Mouse (Mus musculus) limb, embryonic 13.5 days (tissue): ENCODE measurements around the gene Fkrp. TPM values are rescaled to one million over a fixed set of nuclear protein-coding genes. Genes with fewer than 3 reads are reported as not detected.

Source experiments
- ATAC-seq: fragments of 200-750 bp; cut with Nextera tagmentation; 2 replicates; pipeline ENCODE4 v1.8.0; 2017; ENCODE audit warnings: low read depth, moderate number of reproducible peaks, moderate TSS enrichment; ENCODE audit not compliant: low FRiP score
- H3K27ac ChIP-seq: fragments of 300-500 bp; sonication (generic); 2 replicates; pipeline ENCODE4 v1.5.1; 2015; ENCODE audit warnings: inconsistent platforms, mild to moderate bottlenecking, moderate library complexity
- H3K27me3 ChIP-seq: fragments of 300-500 bp; sonication (generic); 2 replicates; pipeline ENCODE4 v1.6.1; 2015; ENCODE audit warnings: mild to moderate bottlenecking, inconsistent platforms
- H3K36me3 ChIP-seq: fragments of 300-500 bp; sonication (generic); 2 replicates; pipeline ENCODE4 v1.6.1; 2015; ENCODE audit warnings: inconsistent platforms, mild to moderate bottlenecking, moderate library complexity
- H3K4me1 ChIP-seq: fragments of 300-500 bp; sonication (generic); 2 replicates; pipeline ENCODE4 v1.6.1; 2015; ENCODE audit warnings: inconsistent platforms
- H3K4me2 ChIP-seq: fragments of 300-500 bp; sonication (generic); replicated peaks from 2 replicates; pipeline ENCODE4 v1.6.1; 2015; ENCODE audit warnings: inconsistent platforms, mild to moderate bottlenecking, moderate library complexity
- H3K4me3 ChIP-seq: fragments of 300-500 bp; sonication (generic); 2 replicates; pipeline ENCODE4 v1.5.1; 2015; ENCODE audit warnings: moderate library complexity, mild to moderate bottlenecking, inconsistent platforms
- H3K9ac ChIP-seq: fragments of 300-500 bp; sonication (generic); 2 replicates; pipeline ENCODE4 v1.6.1; 2015; ENCODE audit warnings: mild to moderate bottlenecking, inconsistent platforms
- H3K9me3 ChIP-seq: fragments of 300-500 bp; sonication (generic); 2 replicates; pipeline ENCODE4 v1.6.1; 2016; ENCODE audit warnings: inconsistent platforms
- WGBS: fragments of 180-500 bp; shearing (Covaris S2); methylation state at CpG from one replicate; pipeline ENCODE4 v1.1.7; 2015; 5-methylcytosine and 5-hydroxymethylcytosine counted together
- polyA plus RNA-seq: library from polyadenylated mRNA; unstranded; fragments of >200 nt; fragmentation: Nextera tagmentation; extraction: Ambion mirVana; gene quantifications from 2 replicates; pipeline ENCODE4 v1.2.1, GENCODE M21; 2015

Fkrp gene
- polyA plus RNA-seq, 1 experiment from 2014 or later: 33.3 TPM

DNA sequence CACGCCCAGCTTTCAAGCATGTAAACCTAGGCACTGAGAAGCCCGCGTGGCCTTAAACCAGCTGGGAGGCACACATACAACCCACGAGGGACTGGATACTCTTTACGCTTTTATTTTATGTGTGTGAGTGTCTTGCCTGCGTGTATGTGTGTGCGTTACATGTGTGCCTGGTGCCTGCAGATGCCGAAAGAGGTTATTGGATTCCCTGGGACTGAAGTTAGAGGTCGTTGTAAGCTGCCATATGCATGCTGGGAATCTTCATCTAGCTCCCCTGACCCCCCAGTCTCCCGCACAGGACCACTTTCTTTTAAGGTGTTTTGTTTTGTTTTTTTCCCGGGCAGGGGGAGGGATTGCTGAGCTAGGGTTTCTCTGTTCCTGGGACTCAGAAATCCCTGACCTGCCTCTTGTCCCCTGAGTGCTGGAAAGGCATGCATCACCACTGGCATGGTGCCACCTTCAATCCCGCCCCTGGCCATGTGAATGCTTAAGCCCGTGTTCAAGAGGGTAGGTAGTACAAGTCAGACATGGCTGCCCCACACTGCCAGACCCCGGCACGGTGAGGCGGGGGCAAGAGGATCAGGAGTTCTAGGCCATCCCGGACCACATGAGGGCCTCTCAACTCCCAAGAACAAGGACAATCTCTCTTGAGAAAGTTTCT, 32.6 kb downstream of the Fkrp start:
- Histone ChIP-seq H3K27ac (peak overlapping the region; percentile 35; the same call in 1 of the 2 replicates), H3K4me2 (peak overlapping the region; percentile 100), H3K36me3 (peaks cover 23% of the 10 kb centered on the region), H3K4me1 (peaks cover 30% of the 10 kb centered on the region), H3K9ac (peak overlapping the region; percentile 82), H3K4me3 (peak overlapping the region; percentile 67), H3K27me3 (no peaks in the 10 kb centered on the region), H3K9me3 (no peaks in the 10 kb centered on the region)
- ATAC-seq: no peak
- 32% methylated on average over 17 of the region's 17 CpGs for WGBS

DNA sequence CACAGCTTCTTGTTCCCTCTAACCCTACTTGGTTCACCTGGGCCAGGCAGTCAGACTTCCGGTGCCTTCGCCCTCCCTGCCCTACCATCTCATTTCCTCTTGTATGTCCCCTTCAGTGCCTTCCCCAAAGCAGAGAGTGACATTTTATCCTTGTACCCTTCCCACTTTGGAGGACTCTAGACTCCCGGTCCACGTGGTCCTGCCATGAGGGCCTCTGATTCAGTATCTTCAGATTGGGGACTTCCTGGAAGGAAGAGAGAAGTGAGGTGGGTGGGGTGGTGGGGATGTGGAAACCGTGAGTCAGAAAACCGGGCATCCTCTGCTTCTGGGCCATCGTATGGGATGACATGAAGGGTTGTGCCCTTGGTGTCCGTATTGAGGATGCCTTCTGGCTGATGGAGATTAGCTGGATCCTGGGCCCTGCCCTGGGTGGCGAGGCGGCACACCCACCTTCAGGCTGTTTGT, 33.3 kb downstream of the Fkrp start:
- 15% methylated on average over 10 of the region's 10 CpGs for WGBS
- Histone ChIP-seq H3K9me3 (no peaks in the 10 kb centered on the region), H3K36me3 (peaks cover 19% of the 10 kb centered on the region), H3K9ac (peak overlapping the region; percentile 82), H3K4me2 (peak overlapping the region; percentile 100), H3K27me3 (no peaks in the 10 kb centered on the region), H3K4me1 (peaks cover 30% of the 10 kb centered on the region), H3K4me3 (peak overlapping the region; percentile 67), H3K27ac (peak overlapping the region; percentile 35; the same call in 1 of the 2 replicates)
- no peak for ATAC-seq

DNA sequence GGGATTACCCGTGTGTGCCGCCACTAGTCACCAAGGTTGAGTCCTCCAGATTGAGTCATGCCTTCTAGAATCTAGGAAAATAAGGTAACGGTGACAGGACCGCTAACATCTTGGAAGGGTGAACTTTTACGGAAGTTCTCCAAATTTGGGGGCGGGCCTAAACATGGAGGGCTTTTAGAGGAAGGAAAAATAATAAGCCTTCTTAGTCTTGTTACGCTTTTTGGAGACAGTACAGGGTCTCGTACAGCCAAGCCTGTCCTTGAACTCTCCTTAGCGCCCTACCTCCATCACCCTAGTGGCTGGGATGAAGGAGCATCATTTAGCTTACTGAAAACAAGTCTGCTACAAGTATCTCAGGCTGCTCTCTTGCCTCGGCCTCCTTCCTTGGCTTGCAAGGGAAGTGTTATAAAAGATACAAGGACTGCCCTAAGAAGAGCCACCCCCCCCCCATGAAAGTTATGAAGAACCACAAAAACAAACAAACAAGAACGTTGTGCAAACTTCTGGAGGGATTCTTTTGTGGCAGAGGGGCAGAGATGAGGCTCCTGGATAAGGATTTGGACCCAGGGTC, 33.9 kb downstream of the Fkrp start:
- peak overlapping the region; percentile 67 for H3K4me3 ChIP-seq
- WGBS: 5% methylated on average over 11 of the region's 11 CpGs

DNA sequence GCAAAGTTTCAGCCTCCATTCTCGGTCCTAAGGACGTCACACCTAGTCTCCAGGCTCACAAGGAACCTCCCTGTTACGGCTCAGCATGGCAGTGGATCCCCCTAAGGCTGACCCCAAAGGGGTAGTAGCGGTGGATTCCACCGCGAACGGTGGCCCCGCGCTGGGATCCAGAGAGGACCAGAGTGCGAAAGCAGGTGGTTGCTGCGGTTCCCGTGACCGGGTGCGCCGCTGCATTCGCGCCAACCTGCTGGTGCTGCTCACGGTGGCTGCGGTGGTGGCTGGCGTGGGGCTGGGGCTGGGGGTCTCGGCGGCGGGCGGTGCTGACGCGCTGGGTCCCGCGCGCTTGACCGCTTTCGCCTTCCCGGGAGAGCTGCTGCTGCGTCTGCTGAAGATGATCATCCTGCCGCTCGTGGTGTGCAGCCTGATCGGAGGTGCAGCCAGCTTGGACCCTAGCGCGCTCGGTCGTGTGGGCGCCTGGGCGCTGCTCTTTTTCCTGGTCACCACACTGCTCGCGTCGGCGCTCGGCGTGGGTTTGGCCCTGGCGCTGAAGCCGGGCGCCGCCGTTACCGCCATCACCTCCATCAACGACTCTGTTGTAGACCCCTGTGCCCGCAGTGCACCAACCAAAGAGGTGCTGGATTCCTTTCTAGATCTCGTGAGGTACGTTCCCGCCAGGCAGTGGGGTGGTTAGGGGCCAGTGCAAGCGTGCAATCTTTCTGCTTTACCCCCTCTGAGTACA, 34.5 kb downstream of the Fkrp start:
- H3K4me2 ChIP-seq: peak overlapping the region; percentile 100
- H3K4me3 ChIP-seq: peak overlapping the region; percentile 67
- peak overlapping the region; percentile 82 for H3K9ac ChIP-seq
- H3K9me3 ChIP-seq: no peaks in the 10 kb centered on the region
- no peaks in the 10 kb centered on the region for H3K27me3 ChIP-seq
- WGBS: under 1% methylated on average over 49 of the region's 60 CpGs
- H3K36me3 ChIP-seq: peaks cover 8% of the 10 kb centered on the region
- H3K27ac ChIP-seq: peak overlapping the region; percentile 16; the same call in 1 of the 2 replicates
- peak; percentile 16; the same call in 1 of the 2 replicates for ATAC-seq
- peaks cover 30% of the 10 kb centered on the region for H3K4me1 ChIP-seq

More for the DNA sequence above, 33.9 kb downstream of the Fkrp start:
- Histone ChIP-seq H3K27me3 (no peaks in the 10 kb centered on the region), H3K9me3 (no peaks in the 10 kb centered on the region), H3K27ac (no peak overlapping the region), H3K36me3 (peaks cover 12% of the 10 kb centered on the region), H3K9ac (peak overlapping the region; percentile 82), H3K4me1 (peaks cover 30% of the 10 kb centered on the region), H3K4me2 (peak overlapping the region; percentile 100)
- ATAC-seq: no peak

DNA sequence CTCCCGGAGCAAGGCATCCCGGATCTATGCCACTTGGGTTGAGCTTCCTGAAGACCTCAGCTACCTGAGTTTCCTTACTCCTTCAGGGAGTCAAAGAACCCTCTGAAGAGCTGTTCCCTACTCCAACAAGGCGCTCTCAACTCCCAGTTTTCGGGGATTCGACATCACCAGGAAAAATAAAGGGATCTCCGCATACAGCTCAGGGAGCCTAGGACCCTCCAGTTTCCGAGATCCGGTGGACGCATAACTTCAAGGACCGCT, 35.0 kb downstream of the Fkrp start:
- H3K27me3 ChIP-seq: no peaks in the 10 kb centered on the region
- 0% methylated on average over 10 of the region's 10 CpGs for WGBS
- peak overlapping the region; percentile 67 for H3K4me3 ChIP-seq
- no peak for ATAC-seq
- H3K9me3 ChIP-seq: no peaks in the 10 kb centered on the region
- peaks cover 30% of the 10 kb centered on the region for H3K4me1 ChIP-seq
- H3K9ac ChIP-seq: peak overlapping the region; percentile 82
- H3K27ac ChIP-seq: peak overlapping the region; percentile 16; the same call in 1 of the 2 replicates
- H3K4me2 ChIP-seq: peak overlapping the region; percentile 100
- peaks cover 3% of the 10 kb centered on the region for H3K36me3 ChIP-seq

DNA sequence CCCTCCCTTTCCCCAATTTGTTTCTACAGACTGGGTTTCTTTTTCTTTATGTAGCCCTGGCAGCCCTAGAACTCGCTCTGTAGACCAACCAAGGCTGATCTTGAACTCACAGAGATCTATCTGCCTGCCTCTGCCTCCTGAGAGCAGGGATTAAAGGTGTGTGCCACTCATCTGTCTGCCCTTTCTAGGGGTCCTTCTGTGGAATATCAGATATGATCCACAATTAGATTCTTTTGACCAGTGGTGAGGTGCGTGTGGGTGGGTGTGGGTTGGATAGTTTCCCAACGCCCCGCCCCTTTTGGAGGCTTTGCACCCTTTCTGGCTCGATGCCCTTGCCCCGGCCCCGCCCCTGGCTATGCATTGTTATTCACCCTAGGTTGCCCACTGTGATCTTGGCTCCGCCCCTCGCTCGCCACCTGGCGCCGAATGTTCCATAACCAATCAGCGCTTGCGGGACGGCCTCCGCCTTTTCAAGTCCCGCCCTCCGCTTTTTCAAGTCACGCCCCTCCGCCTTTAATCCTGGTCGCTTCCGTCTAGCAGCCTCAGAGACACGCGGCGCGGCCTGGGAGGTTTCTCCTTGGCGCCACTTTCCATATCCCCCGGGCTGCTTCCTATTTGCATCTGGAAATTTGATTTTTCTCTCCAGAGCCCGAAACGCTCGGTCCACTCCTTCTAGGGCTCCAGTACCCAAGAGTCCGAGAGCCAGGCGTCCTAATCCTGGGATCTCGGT, 35.5 kb downstream of the Fkrp start, which contains the start of gene Slc1a5:
Gene Slc1a5 (plus strand): TSS at position 516 of the 730 bp plus-strand sequence.
- Histone ChIP-seq H3K27me3 (no peaks in the 10 kb centered on the region), H3K9me3 (no peaks in the 10 kb centered on the region), H3K36me3 (no peaks in the 10 kb centered on the region), H3K4me1 (peaks cover 30% of the 10 kb centered on the region), H3K9ac (peak within 1 kb of the TSS; percentile 82), H3K27ac (peak within 1 kb of the TSS; percentile 16; the same call in 1 of the 2 replicates), H3K4me3 (peak within 1 kb of the TSS; percentile 67), H3K4me2 (peak within 1 kb of the TSS; percentile 100)
- peak; percentile 85 for ATAC-seq
- 3% methylated on average over 34 of the region's 34 CpGs for WGBS

DNA sequence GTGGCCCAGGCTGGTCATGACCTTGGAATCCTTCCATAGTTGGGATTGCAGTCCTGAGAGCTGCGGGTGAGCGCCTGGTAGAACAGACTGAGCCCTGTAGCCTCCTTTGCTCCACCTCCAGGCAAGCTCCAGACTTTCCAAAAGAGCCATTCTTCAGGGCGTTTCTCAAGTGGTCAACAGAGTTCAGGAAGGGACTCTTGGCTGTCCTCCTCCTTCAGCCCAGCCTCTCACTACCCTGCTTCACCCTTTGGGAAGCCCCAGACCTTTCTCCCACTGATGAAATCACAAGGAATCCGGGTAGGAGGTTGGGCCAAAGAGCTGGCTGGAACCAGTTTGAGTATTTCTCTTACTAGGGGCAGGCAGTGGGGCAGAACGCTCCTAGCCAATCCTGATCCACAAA, 36.5 kb downstream of the Fkrp start:
- WGBS: 73% methylated on average over 5 of the region's 5 CpGs
- H3K27ac ChIP-seq: no peak overlapping the region
- no peak overlapping the region for H3K4me3 ChIP-seq

DNA sequence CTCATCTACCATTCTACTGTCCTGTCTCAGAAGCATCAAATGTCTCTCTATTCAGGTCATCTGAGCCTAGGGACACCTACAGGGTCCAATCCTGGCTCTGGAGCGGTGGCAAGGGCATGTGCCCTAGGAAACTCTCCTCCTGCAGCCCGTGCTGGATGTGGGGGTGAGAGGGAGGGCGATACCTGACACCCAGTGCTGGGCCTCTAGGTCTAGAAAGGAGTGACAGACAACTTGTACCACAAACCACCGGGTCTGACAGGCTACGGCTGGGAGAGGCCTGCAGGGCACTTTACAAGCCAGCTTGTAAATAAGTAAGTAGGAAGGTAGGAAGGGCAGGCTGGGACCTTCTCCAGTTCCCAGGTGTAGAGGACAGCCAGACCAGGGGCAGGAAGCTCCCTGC, 40.6 kb downstream of the Fkrp start:
- 23% methylated on average over 5 of the region's 5 CpGs for WGBS
- no peaks in the 10 kb centered on the region for H3K27me3 ChIP-seq
- no peak overlapping the region for H3K27ac ChIP-seq
- H3K36me3 ChIP-seq: no peaks in the 10 kb centered on the region
- H3K4me1 ChIP-seq: no peaks in the 10 kb centered on the region
- H3K9me3 ChIP-seq: no peaks in the 10 kb centered on the region
- H3K4me3 ChIP-seq: no peak overlapping the region
- H3K4me2 ChIP-seq: no peak overlapping the region
- H3K9ac ChIP-seq: 0 out of 2 replicates have a peak overlapping the region, but pooled peaks have one; percentile 8
- ATAC-seq: no peak

More for the DNA sequence above, 36.5 kb downstream of the Fkrp start:
- Histone ChIP-seq H3K9me3 (no peaks in the 10 kb centered on the region), H3K4me2 (no peak overlapping the region), H3K36me3 (no peaks in the 10 kb centered on the region), H3K9ac (no peak overlapping the region), H3K4me1 (peaks cover 28% of the 10 kb centered on the region), H3K27me3 (no peaks in the 10 kb centered on the region)
- no peak for ATAC-seq

DNA sequence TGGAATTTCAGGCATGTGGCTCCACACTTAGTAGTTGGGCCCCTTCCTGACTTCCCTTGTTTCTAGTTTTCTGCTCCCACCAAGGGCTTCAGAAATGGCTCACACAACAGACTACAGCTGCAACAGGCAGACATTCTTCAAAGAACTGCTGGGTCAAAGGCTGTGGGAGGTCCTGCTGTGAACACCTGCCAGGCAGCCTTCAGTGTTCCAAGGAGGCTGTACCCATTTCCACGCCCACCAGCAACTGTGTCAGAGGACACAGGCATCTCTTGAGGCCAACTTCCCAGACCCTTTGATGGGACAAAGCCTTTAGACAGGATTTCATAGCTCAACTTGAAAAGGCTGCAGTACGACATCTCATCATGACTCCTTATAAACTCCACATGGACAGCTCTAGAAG, 50.1 kb downstream of the Fkrp start:
- 42% methylated on average over 2 of the region's 2 CpGs for WGBS
- Histone ChIP-seq H3K36me3 (no peaks in the 10 kb centered on the region), H3K9ac (no peak overlapping the region), H3K4me2 (no peak overlapping the region), H3K27me3 (no peaks in the 10 kb centered on the region), H3K9me3 (0 out of 2 replicates have a peak, but pooled peaks cover 7% of the 10 kb centered on the region), H3K4me3 (no peak overlapping the region), H3K27ac (no peak overlapping the region), H3K4me1 (peaks cover 13% of the 10 kb centered on the region)
- no peak for ATAC-seq

DNA sequence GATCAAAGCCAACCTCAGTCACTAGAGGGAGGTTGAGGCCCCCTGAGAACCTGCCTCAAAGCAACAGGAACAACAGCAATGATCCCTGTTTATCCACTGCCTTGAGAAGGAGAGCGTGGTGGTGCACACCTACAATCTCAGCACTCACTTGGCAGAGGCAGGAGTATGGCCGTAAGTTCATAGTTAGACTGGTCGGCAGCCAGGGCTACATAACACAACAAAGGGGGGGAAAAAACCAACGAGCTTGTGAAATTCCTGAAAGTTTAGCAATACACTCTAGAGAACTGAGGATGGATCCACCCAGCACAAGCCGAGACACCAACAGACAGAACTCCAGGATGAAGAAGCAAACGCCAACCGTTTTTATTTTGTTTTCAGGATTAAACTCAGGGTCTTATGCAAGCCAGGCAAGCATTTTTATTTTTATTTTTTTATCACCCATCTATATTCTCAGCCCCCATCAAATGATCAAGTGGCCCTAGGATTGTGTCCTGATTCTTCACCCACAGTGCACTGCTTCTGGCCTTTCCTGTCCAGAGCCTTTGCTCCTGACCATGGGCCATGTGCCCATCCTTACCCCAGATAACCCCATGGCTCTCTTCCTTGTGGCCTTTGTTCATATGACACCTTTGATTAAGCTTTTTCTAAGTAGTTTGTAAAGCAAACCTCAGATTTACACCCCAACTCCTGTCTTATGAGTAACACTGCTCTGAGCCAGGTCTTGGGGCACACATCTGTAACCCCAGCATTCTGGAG, 52.9 kb downstream of the Fkrp start:
- Histone ChIP-seq H3K4me2 (no peak overlapping the region), H3K27ac (no peak overlapping the region), H3K4me1 (peaks cover 24% of the 10 kb centered on the region), H3K9ac (no peak overlapping the region), H3K36me3 (no peaks in the 10 kb centered on the region), H3K4me3 (no peak overlapping the region), H3K9me3 (no peaks in the 10 kb centered on the region), H3K27me3 (no peaks in the 10 kb centered on the region)
- ATAC-seq: no peak
- 84% methylated on average over 7 of the region's 7 CpGs for WGBS

DNA sequence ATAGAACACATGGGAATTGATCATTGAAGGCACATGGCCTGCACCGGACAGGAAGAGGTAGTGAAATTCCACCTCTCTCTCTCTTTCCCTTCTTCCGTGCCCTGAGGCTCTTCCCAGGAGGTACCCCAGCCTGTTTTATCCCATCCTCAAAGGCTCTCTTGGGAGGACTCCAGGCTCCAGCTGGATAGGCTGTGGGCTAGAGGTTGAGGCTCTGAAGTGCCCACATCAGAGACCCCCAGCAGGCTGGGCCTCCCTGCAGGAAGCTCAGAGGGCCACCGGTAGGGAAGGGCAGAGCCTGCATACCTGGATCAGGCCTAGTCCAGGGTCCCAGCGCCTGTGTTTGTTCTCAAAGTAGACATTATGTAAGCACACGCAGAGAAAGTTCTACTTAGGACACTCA, 54.9 kb downstream of the Fkrp start:
- ATAC-seq: no peak
- H3K9ac ChIP-seq: no peak overlapping the region
- WGBS: 19% methylated on average over 5 of the region's 5 CpGs

More for the DNA sequence above, 54.9 kb downstream of the Fkrp start:
- no peaks in the 10 kb centered on the region for H3K27me3 ChIP-seq
- H3K27ac ChIP-seq: peak overlapping the region; percentile 69; the same call in 1 of the 2 replicates
- no peaks in the 10 kb centered on the region for H3K36me3 ChIP-seq
- 0 out of 2 replicates have a peak overlapping the region, but pooled peaks have one; percentile 19 for H3K4me2 ChIP-seq
- no peaks in the 10 kb centered on the region for H3K9me3 ChIP-seq
- H3K4me3 ChIP-seq: no peak overlapping the region
- peaks cover 22% of the 10 kb centered on the region for H3K4me1 ChIP-seq
